ENCODE assay signal across 10 mouse cellular contexts in the genomic region with DNA sequence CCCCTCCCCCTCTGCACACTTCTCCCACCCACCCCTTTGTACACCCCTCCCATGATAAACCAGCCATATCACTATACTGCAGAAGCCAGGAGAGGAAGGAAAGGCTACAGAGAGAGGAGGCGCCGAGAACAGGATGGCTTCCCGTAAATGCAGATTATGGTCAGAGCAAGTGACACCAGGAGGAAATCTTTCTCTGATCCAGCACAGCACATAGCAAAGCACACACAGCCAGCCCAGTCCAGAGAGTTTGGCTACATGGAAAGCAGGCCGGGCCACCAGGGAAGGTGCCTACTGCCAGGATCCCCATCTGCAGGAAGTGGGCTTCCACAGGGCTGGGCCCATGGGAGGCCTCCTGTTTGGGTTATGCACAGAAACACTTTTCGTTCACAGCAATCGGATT.
DNase-seq lines count a peak whose midpoint lies in the region; ATAC-seq and TF ChIP-seq lines count a peak whose summit lies in the region.
"Had no signal": no experiment of that assay in that cellular context is flagged by ENCODE, and none has a peak within 500 bp of the region (broad histone marks: within the 10 kb centered on the region; RNA-seq: fewer than 3 reads in every experiment).

No protein-coding gene starts in this region.

- WGBS in forebrain, embryonic 10.5 days = 90% methylated on average over 6 of the region's 6 CpGs
- 74% methylated on average over 6 of the region's 6 CpGs for WGBS in forebrain, postnatal 0 days
- WGBS in hindbrain, embryonic 12.5 days = 69% methylated on average over 6 of the region's 6 CpGs

- no peak overlapping the region for H3K4me3 ChIP-seq in forebrain, embryonic 10.5 days
- H3K4me3 ChIP-seq in forebrain, postnatal 0 days (ENCODE audit: low read depth, low read length) = no peak overlapping the region
- no peak overlapping the region for H3K4me3 ChIP-seq in layer of hippocampus, adult 2 months
- H3K4me3 ChIP-seq in hindbrain, embryonic 12.5 days = no peak overlapping the region
- no peak overlapping the region for H3K4me3 ChIP-seq in myocyte

- H3K4me2 ChIP-seq in forebrain, postnatal 0 days (ENCODE audit: low read depth) = no peak overlapping the region
- no peak overlapping the region for H3K4me2 ChIP-seq in hindbrain, embryonic 12.5 days (replicated peaks)
- peak overlapping the region; percentile 86 for H3K4me2 ChIP-seq in myocyte (ENCODE audit: low read depth)

- H3K9ac ChIP-seq in forebrain, postnatal 0 days = no peak overlapping the region
- no peak overlapping the region for H3K9ac ChIP-seq in hindbrain, embryonic 12.5 days

- H3K36me3 ChIP-seq in forebrain, embryonic 10.5 days (replicated peaks) = peaks cover 31% of the 10 kb centered on the region
- no peaks in the 10 kb centered on the region for H3K36me3 ChIP-seq in forebrain, postnatal 0 days (ENCODE audit: insufficient read depth)
- H3K36me3 ChIP-seq in hindbrain, embryonic 12.5 days = 0 out of 2 replicates have a peak, but pooled peaks cover 6% of the 10 kb centered on the region
- H3K36me3 ChIP-seq in myocyte (ENCODE audit: control insufficient read depth, insufficient read depth) = no peaks in the 10 kb centered on the region

- H3ac ChIP-seq in myocyte (ENCODE audit: control insufficient read depth, insufficient read length) = no peak overlapping the region

- ATAC-seq in forebrain, postnatal 0 days = no peak
- ATAC-seq in hindbrain, embryonic 12.5 days (ENCODE audit: low FRiP score) = no peak

- no peaks in the 10 kb centered on the region for H3K27me3 ChIP-seq in forebrain, embryonic 10.5 days (ENCODE audit: poor library complexity, severe bottlenecking)
- no peaks in the 10 kb centered on the region for H3K27me3 ChIP-seq in forebrain, postnatal 0 days (ENCODE audit: insufficient read depth, low read length)
- no peaks in the 10 kb centered on the region for H3K27me3 ChIP-seq in hindbrain, embryonic 12.5 days
- H3K27me3 ChIP-seq in myocyte (ENCODE audit: control insufficient read depth, insufficient read depth, insufficient read length) = no peaks in the 10 kb centered on the region

- H3K79me2 ChIP-seq in myocyte (ENCODE audit: control insufficient read depth, insufficient read depth) = no peaks in the 10 kb centered on the region

- no peak for TF ChIP-seq CTCF in forebrain, postnatal 0 days (IDR thresholded peaks at IDR 0.05; ENCODE audit: low read depth)
- no peak for TF ChIP-seq CTCF in layer of hippocampus, adult 2 months (conservative IDR thresholded peaks at IDR 0.05)

- no peak for DNase-seq in forebrain, embryonic 10.5 days (ENCODE audit: extremely low spot score, low spot score)
- no peak for DNase-seq in forebrain, postnatal 0 days
- DNase-seq in layer of hippocampus, adult 2 months (ENCODE audit: low spot score in 2 of 2) = no peak
- no peak for DNase-seq in layer of hippocampus, postnatal 14 days (ENCODE audit: low spot score in 2 of 2)
- no peak for DNase-seq in thymus, postnatal 36 days
- DNase-seq in adrenal gland, postnatal 36 days = no peak
- DNase-seq: cerebellum, postnatal 36 days; lung, adult 18-20 months had no signal

- H3K27ac ChIP-seq in forebrain, embryonic 10.5 days = peak overlapping the region; percentile 26
- H3K27ac ChIP-seq in forebrain, postnatal 0 days (ENCODE audit: low read depth, low read length) = no peak overlapping the region; the same call in 1 of the 2 replicates
- peak overlapping the region; percentile 73 for H3K27ac ChIP-seq in layer of hippocampus, adult 2 months
- peak overlapping the region; percentile 35; the same call in 1 of the 2 replicates for H3K27ac ChIP-seq in hindbrain, embryonic 12.5 days

- TF ChIP-seq POLR2A in myocyte (IDR thresholded peaks at IDR 0.05; ENCODE audit: insufficient read length, low read depth) = no peak

- H3K4me1 ChIP-seq in forebrain, embryonic 10.5 days = peaks cover 38% of the 10 kb centered on the region
- peaks cover 18% of the 10 kb centered on the region; the same call in 1 of the 2 replicates for H3K4me1 ChIP-seq in forebrain, postnatal 0 days (ENCODE audit: insufficient read depth)
- H3K4me1 ChIP-seq in hindbrain, embryonic 12.5 days = peaks cover 27% of the 10 kb centered on the region

- H3K9me3 ChIP-seq in forebrain, embryonic 10.5 days = no peaks in the 10 kb centered on the region
- H3K9me3 ChIP-seq in forebrain, postnatal 0 days (ENCODE audit: low read length) = no peaks in the 10 kb centered on the region
- H3K9me3 ChIP-seq in hindbrain, embryonic 12.5 days (replicated peaks) = no peaks in the 10 kb centered on the region

TF ChIP-seq in myocyte, 11 proteins besides CTCF, POLR2A, EP300 and RAD21:
- TF ChIP-seq SRF (IDR thresholded peaks at IDR 0.05; ENCODE audit: control insufficient read depth, insufficient read length, low read depth) = no peak
- TF ChIP-seq POLR2AphosphoS2 (IDR thresholded peaks at IDR 0.05; ENCODE audit: insufficient read length, low read depth) = no peak
- TF ChIP-seq CEBPB (IDR thresholded peaks at IDR 0.05; ENCODE audit: insufficient read depth, poor library complexity, severe bottlenecking) = no peak
- no peak for TF ChIP-seq USF1 (IDR thresholded peaks at IDR 0.05; ENCODE audit: low read depth)
- no peak for TF ChIP-seq TCF3 (IDR thresholded peaks at IDR 0.05; ENCODE audit: insufficient read length, low read depth)
- TF ChIP-seq E2F4 (IDR thresholded peaks at IDR 0.05; ENCODE audit: insufficient read depth) = no peak
- TF ChIP-seq MAX (IDR thresholded peaks at IDR 0.05; ENCODE audit: low read depth) = no peak
- TF ChIP-seq MYOD1 (IDR thresholded peaks at IDR 0.05; ENCODE audit: control insufficient read depth in 1 of 3, insufficient read length in 2 of 3, low read depth in 2 of 3) = no peak
- no peak for TF ChIP-seq MYOG (IDR thresholded peaks at IDR 0.05; ENCODE audit: control insufficient read depth in 1 of 3, insufficient read depth in 1 of 3, insufficient read length in 2 of 3, low read depth in 2 of 3)
- no peak for TF ChIP-seq REST (IDR thresholded peaks at IDR 0.05; ENCODE audit: insufficient read depth, insufficient read length)
- TF ChIP-seq TCF12 (IDR thresholded peaks at IDR 0.05; ENCODE audit: insufficient read depth, poor library complexity, severe bottlenecking) = no peak
